Mouse (Mus musculus) gastrocnemius, postnatal 36 days (tissue): Measurements from ENCODE around the gene Tmem11. TPM values are rescaled to one million over a fixed set of nuclear protein-coding genes. Genes with fewer than 3 reads are reported as not detected.
A peak's percentile ranks its signal among the peaks of the same experiment; 100 is the strongest.
"Not testable (repeated sequence)": the region's sequence is repeated elsewhere in the genome, so short reads cannot be mapped to it uniquely, and the experiment has no call there.

Source experiments
- DNase-seq, 2 experiments: peaks; one replicate each; pipeline ENCODE4 v3.0.0; 2022
- intact Hi-C: fragments of 180-260 bp; cut with DNase I; formaldehyde crosslinking; loops from one replicate; pipeline ENCODE4 v1.15.1; 2025
- total RNA-seq, 2 experiments: library from RNA; stranded (reverse); gene quantifications; 2 replicates each; pipeline ENCODE4 v1.2.3; 2021

The Tmem11 gene
- total RNA-seq, 2 experiments from 2014 or later, result 37.7 to 41.3 TPM

- intact Hi-C loops, result no loop called here
These were observed 10.8 kb upstream of the Tmem11 start for GRCm38 (mm10) chr11:60889861-60890260.

DNA sequence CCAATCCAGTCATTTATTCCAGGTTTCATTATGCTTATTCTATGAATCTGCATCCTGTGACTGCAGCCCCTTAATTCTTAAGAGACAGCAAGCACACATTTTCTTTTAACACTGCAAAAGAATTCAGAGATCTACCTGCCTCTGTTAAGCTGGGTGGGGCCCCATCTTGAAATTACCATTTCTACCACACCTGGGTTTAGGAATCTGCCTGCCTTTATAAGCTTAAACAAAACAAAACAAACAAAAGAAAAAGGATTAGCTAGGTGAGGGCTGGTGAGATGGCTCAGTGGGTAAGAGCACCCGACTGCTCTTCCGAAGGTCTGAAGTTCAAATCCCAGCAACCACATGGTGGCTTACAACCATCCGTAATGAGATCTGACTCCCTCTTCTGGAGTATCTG lies 7.9 kb upstream of the Tmem11 start:
- DNase-seq, intact Hi-C loops: not testable (repeated sequence)

More at GRCm38 (mm10) chr11:60889861-60890260, 10.8 kb upstream of the Tmem11 start:
- DNase-seq, result no peak

DNA sequence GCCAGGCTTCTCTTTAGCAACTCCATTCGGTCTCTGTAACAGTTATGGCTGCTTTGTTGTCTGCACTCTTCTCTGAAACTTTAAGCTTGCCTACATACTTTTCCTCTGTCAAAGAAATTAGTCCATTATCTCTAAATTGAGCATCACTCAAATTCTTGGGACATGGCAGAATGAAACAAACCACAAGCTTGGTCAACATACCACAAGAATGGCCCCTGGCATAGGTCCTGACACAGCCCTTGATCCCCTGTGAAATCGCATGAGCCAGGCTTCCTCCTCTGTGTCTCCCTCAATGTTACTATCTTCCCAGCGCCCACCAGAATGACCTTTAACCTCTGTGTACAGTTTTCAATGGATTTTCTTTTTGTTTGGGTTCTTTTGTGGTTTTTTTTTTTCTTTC lies 3.3 kb upstream of the Tmem11 start:
- no peak for DNase-seq
- intact Hi-C loops, result no loop called here

DNA sequence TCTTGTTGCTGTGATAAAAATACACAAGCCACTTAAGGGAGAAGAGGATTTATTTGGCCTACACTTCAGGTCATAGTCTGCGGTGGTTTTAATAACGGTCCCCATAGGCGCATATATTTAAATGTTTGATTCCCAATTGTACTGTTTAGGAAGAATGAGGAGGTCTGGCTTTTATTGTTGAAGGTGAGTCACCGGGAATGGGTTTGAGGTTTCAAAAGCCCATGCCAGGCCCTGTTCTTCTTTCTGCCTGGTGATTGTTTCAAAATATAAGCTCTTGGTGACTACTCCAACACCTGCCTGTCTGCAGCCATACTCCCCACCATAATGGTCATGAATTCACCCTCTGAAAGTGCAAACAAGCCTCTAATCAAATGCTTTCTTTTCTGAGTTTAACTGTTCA lies 1.5 kb upstream of the Tmem11 start:
- DNase-seq, result no peak
- intact Hi-C loops, result no loop called here

DNA sequence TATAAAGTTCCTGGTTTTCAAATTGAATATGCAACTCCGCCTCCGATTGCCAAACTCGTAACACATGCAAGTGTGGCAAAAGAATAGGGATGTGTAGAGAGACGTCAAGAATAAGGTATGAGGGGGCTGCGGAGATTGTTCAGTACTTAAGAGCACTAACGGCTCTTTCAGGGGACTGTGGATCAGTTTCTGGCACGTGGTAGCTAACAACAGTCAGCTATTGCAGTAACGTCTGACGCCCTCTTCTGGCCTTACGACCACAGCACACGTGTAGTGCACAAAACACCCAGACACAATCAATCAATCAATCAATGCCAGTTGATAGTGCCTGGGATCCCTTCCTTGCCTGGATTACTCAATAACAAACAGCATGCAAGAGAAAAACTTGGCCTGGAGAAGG lies 351 bp upstream of the Tmem11 start:
- DNase-seq, result no peak
- intact Hi-C loops, result loop anchor here (2.0 to 5.0 kb wide), 2 partner anchors 49 to 177 kb away; partner anchors contain the start of gene Dhrs7b

- intact Hi-C loops, result loop anchor here (2.0 to 5.0 kb wide), 2 partner anchors 47 to 176 kb away; partner anchors contain the start of gene Dhrs7b
- DNase-seq, result peak in 1 of 2 experiments; percentile 30
These were observed 938 bp downstream of the Tmem11 start for GRCm38 (mm10) chr11:60878056-60878612.

DNA sequence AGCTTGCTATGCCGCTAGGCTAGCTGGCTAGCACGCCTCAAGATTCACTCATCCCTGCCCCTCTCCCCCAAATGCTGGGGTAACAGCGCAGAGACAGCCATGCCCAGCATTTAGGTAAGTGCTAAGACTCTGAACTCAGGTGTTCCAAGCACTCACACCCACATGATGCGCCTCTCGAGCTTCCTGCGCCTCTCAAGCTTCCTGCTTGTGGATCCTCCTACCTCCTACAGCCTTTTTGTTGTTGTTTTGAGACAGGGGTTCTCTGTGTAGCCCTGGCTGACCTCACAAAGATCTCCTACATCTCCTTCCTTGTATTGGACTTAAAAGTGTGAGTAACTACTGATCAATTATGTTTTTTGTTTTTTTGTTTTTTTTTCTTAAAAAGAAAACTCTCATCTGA lies 6.0 kb downstream of the Tmem11 start:
- DNase-seq, result no peak
- intact Hi-C loops, result no loop called here

DNA sequence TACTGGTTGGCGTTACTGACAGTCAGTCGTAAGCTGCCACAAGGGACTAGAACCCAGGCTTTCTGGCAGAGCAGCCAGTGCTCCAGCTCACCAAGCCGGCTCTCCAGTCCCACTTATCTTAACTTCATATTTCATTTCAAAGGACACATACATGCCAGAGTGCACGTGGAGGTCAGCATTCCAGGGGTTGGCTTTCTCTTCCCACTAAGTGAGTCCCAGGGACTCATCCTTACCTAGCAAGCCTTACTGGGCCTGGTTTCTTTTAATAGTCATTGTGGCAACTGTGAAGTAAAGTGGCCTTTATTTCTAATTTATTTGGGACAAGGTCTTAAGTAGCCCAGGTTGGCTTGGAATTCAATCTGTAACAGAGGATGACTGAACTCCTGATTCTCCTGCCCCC lies 7.7 kb downstream of the Tmem11 start:
- DNase-seq, result no peak
- intact Hi-C loops, result no loop called here

DNA sequence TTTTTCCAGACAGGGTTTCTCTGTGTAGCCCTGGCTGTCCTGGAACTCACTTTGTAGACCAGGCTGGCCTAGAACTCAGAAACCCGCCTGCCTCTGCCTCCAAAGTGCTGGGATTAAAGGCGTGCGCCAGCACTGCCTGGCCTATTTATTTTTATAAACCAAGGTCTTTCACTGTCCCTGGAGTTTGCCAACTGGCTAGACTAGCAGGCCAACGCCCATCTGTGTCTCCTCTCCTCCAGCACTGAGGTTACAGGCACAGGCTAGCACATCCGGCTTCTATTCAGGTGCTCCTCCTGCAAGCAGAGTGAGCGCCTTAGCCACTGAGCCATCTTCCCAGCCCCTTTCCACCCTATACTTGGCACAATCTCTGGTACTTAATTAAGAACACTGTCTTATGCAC lies 9.6 kb downstream of the Tmem11 start:
- intact Hi-C loops, DNase-seq: not testable (repeated sequence)

DNA sequence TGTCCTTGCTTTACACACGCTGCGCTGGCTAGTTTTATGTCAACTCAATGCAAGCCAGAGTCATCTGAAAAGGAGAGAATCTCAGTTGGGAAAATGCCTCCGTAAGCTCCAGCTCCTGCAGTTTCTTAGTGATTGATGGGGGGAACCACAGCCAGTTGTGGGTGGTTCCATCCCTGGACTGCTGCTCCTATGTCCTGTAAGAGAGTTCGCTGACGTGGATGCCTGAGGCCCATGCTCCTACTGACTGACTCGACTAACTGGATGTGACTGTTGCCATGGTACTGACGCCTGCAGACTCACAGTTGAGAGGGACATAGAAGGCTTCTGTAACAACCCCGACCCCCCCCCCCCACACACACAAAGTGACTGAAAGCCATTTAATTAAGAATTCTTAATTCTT lies 11.2 kb downstream of the Tmem11 start:
- no peak for DNase-seq
- intact Hi-C loops, result no loop called here

DNA sequence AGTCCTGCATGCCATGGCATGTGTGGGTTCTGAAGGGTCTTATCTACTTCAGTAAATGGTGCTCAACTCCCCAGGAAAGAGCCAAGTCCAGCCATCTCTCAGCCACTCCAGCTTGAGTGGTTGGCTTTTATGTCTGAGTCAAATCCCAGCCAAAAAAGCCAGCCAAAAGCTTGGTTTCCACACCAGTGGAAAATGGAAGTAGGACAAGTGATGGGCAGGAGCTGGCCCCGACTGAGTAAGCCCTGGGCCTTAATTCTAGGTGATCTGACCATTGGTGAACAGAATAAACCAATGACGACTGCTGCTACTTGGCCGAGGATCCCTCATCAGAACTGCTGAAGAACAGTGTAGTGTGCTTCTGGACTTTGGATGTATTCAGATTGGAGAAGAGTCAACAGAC lies 11.6 kb downstream of the Tmem11 start:
- no peak for DNase-seq
- intact Hi-C loops, result no loop called here

DNA sequence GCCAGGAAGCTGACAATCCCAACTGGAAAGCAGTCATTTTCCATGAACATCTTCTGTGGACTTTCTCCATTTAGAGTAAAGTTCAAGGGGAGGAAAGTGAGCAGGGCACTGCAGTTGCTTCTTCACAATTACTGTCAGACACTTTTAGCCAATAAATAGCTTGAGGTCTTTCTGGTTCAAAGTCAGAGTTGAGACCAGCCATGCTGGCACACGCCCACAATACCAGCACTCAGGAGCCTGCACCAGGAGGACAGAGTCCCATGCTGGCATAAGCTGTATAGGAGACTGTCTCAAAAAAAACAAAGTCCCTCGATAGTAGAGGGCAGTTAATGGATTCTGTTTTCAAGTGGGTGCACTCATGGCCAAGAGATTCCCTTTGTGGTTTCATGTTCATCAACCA lies 13.1 kb downstream of the Tmem11 start:
- intact Hi-C loops, result no loop called here
- no peak for DNase-seq

- no peak for DNase-seq
- intact Hi-C loops, result no loop called here
These were observed 14.2 kb downstream of the Tmem11 start for GRCm38 (mm10) chr11:60864916-60865315.

DNA sequence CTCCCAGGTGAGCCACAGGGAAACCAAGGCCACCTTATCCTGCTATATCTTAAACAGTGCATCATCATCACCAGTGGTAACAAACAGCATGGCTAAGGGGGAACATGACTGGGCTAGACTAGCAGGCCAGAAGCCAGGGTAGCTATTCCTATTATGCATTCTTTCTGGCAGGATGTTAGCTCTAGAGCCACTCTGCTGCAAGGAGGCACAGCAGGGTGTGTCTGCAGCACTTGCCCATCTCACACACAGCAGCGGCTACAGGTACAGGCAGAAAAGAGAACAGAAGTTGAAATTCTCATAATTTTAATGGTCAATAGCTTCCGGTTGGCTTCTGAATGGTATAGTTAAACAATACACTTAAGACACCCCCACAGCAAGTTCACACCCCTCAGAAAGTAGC lies 14.9 kb downstream of the Tmem11 start:
- no peak for DNase-seq
- intact Hi-C loops, result no loop called here

GRCm38 (mm10) chr11:60863196-60863595 lies 15.9 kb downstream of the Tmem11 start:
- intact Hi-C loops, result no loop called here

GRCm38 (mm10) chr11:60861993-60862392 lies 17.1 kb downstream of the Tmem11 start:
- intact Hi-C loops, result no loop called here
- DNase-seq, result no peak

More at GRCm38 (mm10) chr11:60863196-60863595, 15.9 kb downstream of the Tmem11 start:
- no peak for DNase-seq

GRCm38 (mm10) chr11:60856587-60856986 lies 22.5 kb downstream of the Tmem11 start:
- intact Hi-C loops, result no loop called here
- DNase-seq, result no peak

DNA sequence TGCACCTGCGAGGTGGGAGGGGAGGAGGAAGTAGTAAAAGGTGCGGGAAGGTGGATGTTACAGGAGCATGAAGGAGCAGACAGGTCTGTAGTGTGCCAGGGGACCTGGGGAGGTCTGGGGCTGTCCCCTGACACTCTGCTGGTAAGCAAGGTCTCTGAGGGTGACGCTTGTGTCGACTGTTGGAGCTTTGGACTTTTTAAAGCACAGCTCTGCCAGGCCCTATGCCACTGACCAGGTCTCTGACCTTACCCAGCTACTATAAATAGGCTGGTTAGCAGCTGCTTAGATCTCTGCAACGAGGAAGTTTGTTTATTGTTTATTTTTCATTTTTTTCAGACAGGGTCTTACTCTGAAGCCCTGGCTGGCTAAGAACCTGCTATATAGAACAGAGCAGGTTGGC lies 33.7 kb downstream of the Tmem11 start:
- intact Hi-C loops, result no loop called here
- DNase-seq, result no peak

- DNase-seq, result no peak
- intact Hi-C loops, result no loop called here
These were observed 35.7 kb downstream of the Tmem11 start for GRCm38 (mm10) chr11:60843412-60843811.

DNA sequence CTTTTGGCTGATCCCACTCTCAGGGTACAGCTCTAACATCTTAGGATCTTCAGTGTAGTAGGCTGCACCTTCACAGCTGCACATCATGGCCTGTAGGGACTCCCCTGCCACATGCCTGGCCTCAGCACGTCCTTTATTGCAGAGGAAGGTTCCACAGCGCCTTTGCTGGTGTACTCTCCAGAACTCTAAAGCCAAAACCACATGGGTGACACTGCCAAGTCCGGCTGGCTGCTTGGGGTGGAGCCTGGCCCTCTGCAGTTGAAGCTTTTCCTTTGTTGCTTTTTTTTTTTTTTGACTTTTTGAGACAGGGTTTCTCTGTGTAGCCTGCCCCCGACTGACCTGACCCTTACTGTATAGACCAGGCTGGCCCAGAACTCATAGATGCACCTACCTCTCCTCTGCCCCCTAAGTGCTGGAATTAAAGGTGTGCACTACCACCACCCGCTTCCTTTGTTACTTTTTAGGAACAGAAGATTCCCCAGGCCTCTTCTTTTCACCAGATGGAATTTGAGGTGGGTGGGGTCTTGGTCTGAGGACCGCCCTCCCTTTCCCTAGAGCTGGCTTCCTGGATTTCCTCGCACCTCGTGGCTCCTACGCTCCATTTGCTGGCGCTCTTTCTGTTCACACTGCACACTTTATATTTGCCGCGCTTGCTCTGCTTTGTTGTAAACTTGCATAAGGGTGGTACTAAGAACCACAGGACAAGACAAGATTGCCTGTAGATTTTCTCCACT lies 37.4 kb downstream of the Tmem11 start:
- intact Hi-C loops, result no loop called here
- no peak for DNase-seq

GRCm38 (mm10) chr11:60837644-60838406 lies 41.2 kb downstream of the Tmem11 start:
- intact Hi-C loops, result no loop called here
- no peak for DNase-seq
